Mouse (Mus musculus) brain, embryonic 14.5 days (tissue): Measurements from ENCODE around the gene Rpusd2.

Source experiments
- CTCF ChIP-seq: fragments of 200-500 bp; IDR thresholded peaks from 2 replicates; pipeline ENCODE4 v1.5.1; 2012; ENCODE audit warnings: inconsistent platforms, mild to moderate bottlenecking, moderate library complexity, borderline replicate concordance; ENCODE audit not compliant: insufficient read depth, insufficient read length; ENCODE audit errors: extremely low read depth
- POLR2A ChIP-seq: fragments of 200-500 bp; IDR thresholded peaks from 2 replicates; pipeline ENCODE4 v1.6.1; 2012; ENCODE audit warnings: mild to moderate bottlenecking, inconsistent platforms, borderline replicate concordance; ENCODE audit not compliant: poor library complexity, insufficient read depth, insufficient read length, severe bottlenecking; ENCODE audit errors: extremely low read depth

- peak; percentile 43; the same call in 1 of the 2 replicates for TF ChIP-seq CTCF
- TF ChIP-seq POLR2A: no peak
These were observed 6.3 kb downstream of the Rpusd2 start for GRCm38 (mm10) chr2:119040882-119041281.
